Mouse (Mus musculus): ENCODE measurements around the gene Ccdc73. TPM values are rescaled to one million over a fixed set of nuclear protein-coding genes. Genes with fewer than 3 reads are reported as not detected.

Gene Ccdc73
- polyA plus RNA-seq, 1 experiment from 2014 or later: 3.2 TPM

DNA sequence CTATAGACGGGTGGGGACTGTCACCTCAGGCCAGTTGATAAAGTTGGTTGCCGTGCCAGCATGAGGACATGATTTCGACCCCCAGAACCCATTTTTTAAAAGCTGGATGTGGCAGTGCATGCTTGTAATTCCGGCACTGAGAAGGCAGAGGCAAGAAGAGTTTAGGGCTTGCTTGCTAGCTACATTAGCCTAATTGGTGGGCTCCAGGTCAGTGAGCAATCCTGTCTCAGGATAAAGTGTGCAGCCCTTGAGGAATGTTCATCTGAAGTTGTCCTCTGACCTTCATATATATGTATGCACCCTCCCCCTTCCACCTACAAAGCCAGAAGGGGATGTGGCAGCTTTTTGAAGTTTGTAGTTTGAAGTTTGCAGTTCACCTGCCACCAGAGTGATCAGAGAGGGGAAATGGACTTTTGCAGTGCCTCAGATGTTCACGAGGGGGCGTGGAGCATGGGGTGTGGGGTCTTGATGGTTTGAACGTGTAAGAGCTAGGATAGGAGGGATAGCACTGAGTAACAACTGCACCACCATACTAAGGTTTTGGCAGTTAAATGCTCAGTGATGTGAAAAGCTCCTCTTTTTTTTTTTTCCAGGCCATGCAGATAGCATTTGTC lies 170.5 kb downstream of the Ccdc73 start:
- no peak for DNase-seq (ENCODE audit: low spot score)
- H3K4me1 ChIP-seq: peaks cover 16% of the 10 kb centered on the region
- no peak overlapping the region for H3K27ac ChIP-seq
- 78% methylated on average over 7 of the region's 7 CpGs for WGBS
- H3K9me3 ChIP-seq (replicated peaks): no peaks in the 10 kb centered on the region
- H3K4me3 ChIP-seq: no peak overlapping the region
- H3K36me3 ChIP-seq: no peaks in the 10 kb centered on the region
- peaks cover 44% of the 10 kb centered on the region; the same call in 1 of the 2 replicates for H3K27me3 ChIP-seq (ENCODE audit: low read depth, poor library complexity, severe bottlenecking)

DNA sequence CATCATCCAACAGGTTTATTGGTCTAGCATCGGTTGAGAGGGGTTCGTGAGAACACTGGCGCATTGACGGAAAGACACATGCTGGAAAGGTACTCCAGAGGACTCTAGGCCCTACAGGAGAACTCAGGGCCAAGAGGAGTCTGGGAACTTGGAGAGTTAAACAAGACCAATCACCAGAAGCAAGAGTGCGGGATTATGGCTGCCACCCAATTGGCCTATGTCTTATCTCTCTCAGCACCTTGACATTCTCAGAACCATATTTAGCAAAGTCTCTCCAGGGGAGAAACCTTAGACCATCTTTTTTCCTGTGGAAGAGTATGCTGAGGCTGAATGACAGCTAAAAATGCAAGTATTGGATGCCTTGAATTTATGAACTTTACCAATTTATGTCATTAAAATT lies 171.3 kb downstream of the Ccdc73 start:
- no peaks in the 10 kb centered on the region for H3K9me3 ChIP-seq (replicated peaks)
- H3K4me1 ChIP-seq: peaks cover 16% of the 10 kb centered on the region
- H3K27ac ChIP-seq: no peak overlapping the region
- WGBS: 90% methylated on average over 5 of the region's 5 CpGs
- no peak overlapping the region for H3K4me3 ChIP-seq
- no peaks in the 10 kb centered on the region for H3K36me3 ChIP-seq
- DNase-seq (ENCODE audit: low spot score): no peak
- peaks cover 45% of the 10 kb centered on the region; the same call in 1 of the 2 replicates for H3K27me3 ChIP-seq (ENCODE audit: low read depth, poor library complexity, severe bottlenecking)

DNA sequence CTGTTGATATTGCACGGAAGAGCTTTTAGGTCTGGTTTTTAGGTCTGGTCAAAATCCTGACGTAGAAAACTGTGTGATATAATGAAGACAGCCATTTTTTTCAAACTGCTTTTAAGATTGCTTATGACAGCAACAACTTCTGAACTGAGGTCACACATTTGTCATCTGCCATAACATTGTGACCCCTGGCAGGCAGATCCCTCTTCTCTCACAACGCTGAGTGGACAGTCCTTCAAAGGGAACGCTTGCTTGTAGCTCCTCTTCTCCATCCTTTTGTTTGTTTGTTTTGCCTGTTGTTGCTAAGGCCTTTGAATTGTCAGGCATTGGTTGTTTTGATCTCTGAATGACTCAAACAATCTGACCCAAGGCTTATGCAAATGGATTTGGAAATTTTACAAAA lies 173.3 kb downstream of the Ccdc73 start:
- no peak for DNase-seq (ENCODE audit: low spot score)
- 58% methylated on average over 4 of the region's 4 CpGs for WGBS
- Histone ChIP-seq H3K27me3 (ENCODE audit: low read depth, poor library complexity, severe bottlenecking) (peaks cover 40% of the 10 kb centered on the region; the same call in 1 of the 2 replicates), H3K9me3 (replicated peaks) (no peaks in the 10 kb centered on the region), H3K27ac (no peak overlapping the region), H3K4me3 (no peak overlapping the region), H3K36me3 (no peaks in the 10 kb centered on the region), H3K4me1 (peaks cover 11% of the 10 kb centered on the region)

DNA sequence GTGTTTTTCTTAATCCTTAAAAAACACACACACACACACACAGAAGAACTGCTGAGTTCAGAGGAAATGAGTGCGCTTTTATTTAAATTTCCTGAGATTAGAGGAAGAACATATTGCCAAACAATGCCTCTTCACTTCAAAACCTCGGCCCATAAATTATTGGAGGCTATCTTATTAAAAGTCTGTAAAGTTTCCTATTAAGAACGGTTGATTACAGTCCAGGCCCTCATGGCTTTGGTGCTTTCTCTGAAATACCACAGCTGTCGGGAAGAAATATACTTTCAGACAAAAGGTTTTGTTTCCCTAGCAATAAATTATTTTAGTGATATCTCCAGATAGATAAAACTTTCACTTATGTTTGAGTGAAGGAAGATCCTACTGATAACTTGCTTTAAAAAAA lies 175.5 kb downstream of the Ccdc73 start:
- Histone ChIP-seq H3K9me3 (replicated peaks) (no peaks in the 10 kb centered on the region), H3K4me3 (no peak overlapping the region), H3K27me3 (ENCODE audit: low read depth, poor library complexity, severe bottlenecking) (peaks cover 49% of the 10 kb centered on the region), H3K4me1 (no peaks in the 10 kb centered on the region), H3K27ac (no peak overlapping the region), H3K36me3 (no peaks in the 10 kb centered on the region)
- 71% methylated on average over 4 of the region's 4 CpGs for WGBS
- DNase-seq (ENCODE audit: low spot score): no peak

DNA sequence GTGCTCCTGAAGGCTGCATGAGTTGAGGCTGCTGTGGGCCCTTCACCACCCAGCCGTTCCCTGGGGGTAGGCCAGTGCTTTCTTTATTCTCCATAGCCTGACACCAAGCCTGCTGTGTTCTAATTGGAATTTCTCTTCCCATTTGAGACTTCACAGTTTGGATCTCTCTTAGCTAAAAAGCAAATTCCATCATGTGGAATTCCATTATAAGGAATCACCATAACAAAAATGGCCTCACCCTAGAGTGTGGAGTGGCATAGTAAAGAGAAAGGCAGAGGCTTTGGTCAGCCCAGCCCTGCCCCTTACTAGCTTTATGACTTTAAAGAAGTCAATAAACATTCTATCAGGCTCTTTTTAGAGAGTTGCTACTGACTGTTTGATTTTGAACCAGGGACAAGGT lies 180.7 kb downstream of the Ccdc73 start:
- no peaks in the 10 kb centered on the region for H3K4me1 ChIP-seq
- no peak for DNase-seq (ENCODE audit: low spot score)
- H3K36me3 ChIP-seq: no peaks in the 10 kb centered on the region
- H3K4me3 ChIP-seq: no peak overlapping the region
- peaks cover 62% of the 10 kb centered on the region for H3K27me3 ChIP-seq (ENCODE audit: low read depth, poor library complexity, severe bottlenecking)
- H3K27ac ChIP-seq: no peak overlapping the region
- 33% methylated on average over 1 of the region's 1 CpGs for WGBS
- no peaks in the 10 kb centered on the region for H3K9me3 ChIP-seq (replicated peaks)

DNA sequence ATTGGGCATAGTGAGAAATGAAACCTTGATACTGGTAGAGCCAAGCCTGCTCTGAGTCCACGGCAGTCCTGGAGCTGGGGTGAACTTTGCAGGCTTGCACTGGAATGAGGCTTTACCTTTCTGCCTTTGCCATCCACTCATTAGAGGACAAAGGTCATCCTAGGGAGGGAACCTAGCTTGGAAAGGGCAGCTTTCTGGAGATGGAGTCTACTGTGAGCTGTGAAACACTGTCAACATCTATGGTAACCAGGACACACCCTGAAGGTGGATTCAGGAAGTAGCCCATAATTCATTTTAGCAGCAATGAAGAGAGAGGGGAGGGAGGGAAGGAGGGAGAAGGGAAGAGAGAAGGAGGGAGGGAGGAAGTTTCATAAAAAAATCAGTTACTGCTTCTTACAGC lies 187.9 kb downstream of the Ccdc73 start:
- Histone ChIP-seq H3K36me3 (no peaks in the 10 kb centered on the region), H3K4me1 (no peaks in the 10 kb centered on the region), H3K27me3 (ENCODE audit: low read depth, poor library complexity, severe bottlenecking) (peaks cover 27% of the 10 kb centered on the region), H3K9me3 (replicated peaks) (no peaks in the 10 kb centered on the region), H3K27ac (no peak overlapping the region), H3K4me3 (no peak overlapping the region)
- 63% methylated on average over 1 of the region's 1 CpGs for WGBS
- no peak for DNase-seq (ENCODE audit: low spot score)

DNA sequence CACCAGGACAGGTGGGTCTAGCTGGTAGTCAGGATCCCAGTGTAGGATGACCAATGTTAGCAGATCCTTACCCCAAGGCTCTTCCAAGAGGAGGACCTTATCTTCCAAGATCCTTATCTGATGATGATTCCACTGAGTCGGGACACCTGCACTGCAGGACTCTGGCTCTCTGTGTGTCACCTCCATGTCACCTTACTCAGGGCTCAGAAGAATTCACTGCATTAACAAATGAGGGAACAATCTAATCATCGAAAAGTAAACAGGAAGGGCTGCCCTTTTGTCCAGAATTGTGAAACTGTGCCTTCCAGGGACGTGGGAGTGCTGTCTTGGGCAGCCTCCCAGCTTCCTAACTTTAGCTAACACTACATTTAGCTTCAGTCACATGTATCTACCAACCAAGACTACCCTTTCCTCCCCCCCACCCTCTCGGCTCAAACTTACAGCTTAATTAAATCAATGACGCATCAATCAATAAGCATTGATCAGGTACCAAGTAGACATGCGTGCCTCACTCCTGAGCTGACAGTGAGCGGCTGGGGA lies 191.0 kb downstream of the Ccdc73 start:
- Histone ChIP-seq H3K4me3 (no peak overlapping the region), H3K36me3 (no peaks in the 10 kb centered on the region), H3K9me3 (replicated peaks) (no peaks in the 10 kb centered on the region), H3K27ac (no peak overlapping the region), H3K27me3 (ENCODE audit: low read depth, poor library complexity, severe bottlenecking) (peaks cover 8% of the 10 kb centered on the region; the same call in 1 of the 2 replicates), H3K4me1 (no peaks in the 10 kb centered on the region)
- no peak for DNase-seq (ENCODE audit: low spot score)
- whole genome bisulfite sequencing: 81% methylated on average over 7 of the region's 7 CpGs

DNA sequence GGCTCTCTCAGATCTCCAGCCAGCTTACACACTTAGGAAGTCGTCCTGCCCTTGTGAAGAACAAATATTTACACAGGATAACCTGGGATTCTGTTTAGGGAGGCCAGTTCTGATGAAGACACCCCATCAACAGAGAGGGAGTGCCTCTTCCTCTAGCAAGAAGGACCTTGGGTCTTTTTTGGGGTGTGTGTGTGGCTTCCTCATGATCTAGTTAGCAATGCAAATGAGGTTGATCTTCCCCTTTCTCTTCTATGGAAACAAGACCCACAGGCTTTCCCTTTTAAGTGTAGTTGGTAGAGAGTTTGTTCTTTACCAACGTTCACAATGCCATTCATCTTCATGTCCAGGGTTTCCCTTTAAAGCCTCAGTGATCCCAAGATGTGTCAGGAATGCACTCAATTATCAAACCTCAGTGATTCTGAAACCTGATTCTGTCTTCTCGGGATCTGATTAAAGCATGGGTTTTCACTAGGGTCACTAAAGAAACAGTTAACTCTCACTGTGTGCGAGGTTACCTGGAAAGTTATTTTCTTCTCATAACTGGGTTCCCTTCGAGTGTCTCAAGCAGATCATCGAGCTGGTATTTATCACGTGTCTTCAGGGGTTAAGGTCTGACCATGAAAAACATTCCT lies 195.3 kb downstream of the Ccdc73 start:
- H3K27ac ChIP-seq: no peak overlapping the region
- WGBS: 59% methylated on average over 7 of the region's 7 CpGs
- no peaks in the 10 kb centered on the region for H3K9me3 ChIP-seq (replicated peaks)
- no peaks in the 10 kb centered on the region for H3K36me3 ChIP-seq
- H3K4me1 ChIP-seq: peaks cover 4% of the 10 kb centered on the region; the same call in 1 of the 2 replicates
- no peak overlapping the region for H3K4me3 ChIP-seq
- H3K27me3 ChIP-seq (ENCODE audit: low read depth, poor library complexity, severe bottlenecking): no peaks in the 10 kb centered on the region
- no peak for DNase-seq (ENCODE audit: low spot score)

Other genes starting within 250 kb of the Ccdc73 start
- 35.0 and 52.5 TPM in 2 replicates for gene Tcp11l1, start 155.6 kb upstream of the Ccdc73 start, polyA plus RNA-seq (2016; fragmentation: Nextera tagmentation; extraction: Ambion mirVana)
- 0.13 TPM in 1 of 2 replicates, not detected in the other for gene Pin1rt1, start 151.4 kb upstream of the Ccdc73 start, polyA plus RNA-seq (2016; fragmentation: Nextera tagmentation; extraction: Ambion mirVana)
- 1.8 and 2.7 TPM in 2 replicates for gene Depdc7, start 124.9 kb upstream of the Ccdc73 start, polyA plus RNA-seq (2016; fragmentation: Nextera tagmentation; extraction: Ambion mirVana)
- gene Qser1, start 51.0 kb upstream of the Ccdc73 start, polyA plus RNA-seq (2016; fragmentation: Nextera tagmentation; extraction: Ambion mirVana): 10.9 and 11.9 TPM in 2 replicates
- 0.90 and 1.1 TPM in 2 replicates for gene Prrg4, start 17.9 kb upstream of the Ccdc73 start, polyA plus RNA-seq (2016; fragmentation: Nextera tagmentation; extraction: Ambion mirVana)
- 321 and 364 TPM in 2 replicates for gene Eif3m, start 149.3 kb downstream of the Ccdc73 start, polyA plus RNA-seq (2016; fragmentation: Nextera tagmentation; extraction: Ambion mirVana)
- gene Gm11060, start 224.2 kb downstream of the Ccdc73 start, polyA plus RNA-seq (2016; fragmentation: Nextera tagmentation; extraction: Ambion mirVana): not detected in 2 replicates